Mouse (Mus musculus) liver, postnatal 0 days (tissue): ENCODE measurements at regions not wholly inside any gene's neighbourhood (a gene's known extent, or its start where the extent isn't known, plus 50 kb on each side); places are given as distances from the start of the nearest gene placed in this dataset.

Experiments
- ATAC-seq: fragments of 200-750 bp; cut with Nextera tagmentation; 2 replicates; pipeline ENCODE4 v1.8.0; 2017; ENCODE audit warnings: mild to moderate bottlenecking, moderate library complexity
- DNase-seq: peaks from one replicate; pipeline ENCODE4 v3.0.0-alpha.2; 2016
- H3K27ac ChIP-seq: fragments of 300-500 bp; sonication (generic); 2 replicates; pipeline ENCODE4 v1.5.1; 2014; ENCODE audit warnings: antibody characterized with exemption, moderate library complexity, mild to moderate bottlenecking, low read depth
- H3K27me3 ChIP-seq: fragments of 300-500 bp; sonication (generic); 2 replicates; pipeline ENCODE4 v1.6.1; 2014; ENCODE audit warnings: low read length, control low read depth, mixed read lengths; ENCODE audit not compliant: insufficient read depth
- H3K36me3 ChIP-seq: fragments of 300-500 bp; sonication (generic); replicated peaks from 2 replicates; pipeline ENCODE4 v1.6.1; 2014; ENCODE audit warnings: mild to moderate bottlenecking, control low read depth, low read length, moderate library complexity, mixed read lengths; ENCODE audit not compliant: insufficient read depth
- H3K4me1 ChIP-seq: fragments of 300-500 bp; sonication (generic); 2 replicates; pipeline ENCODE4 v1.6.1; 2014; ENCODE audit warnings: antibody characterized with exemption, mild to moderate bottlenecking, control low read depth; ENCODE audit not compliant: insufficient read depth
- H3K4me2 ChIP-seq: fragments of 300-500 bp; sonication (generic); 2 replicates; pipeline ENCODE4 v1.6.1; 2014; ENCODE audit warnings: low read depth, mild to moderate bottlenecking, low read length, moderate library complexity, mixed read lengths
- H3K4me3 ChIP-seq: fragments of 300-500 bp; sonication (generic); 2 replicates; pipeline ENCODE4 v1.5.1; 2014; ENCODE audit warnings: low read depth, low read length
- H3K9ac ChIP-seq: fragments of 300-500 bp; sonication (generic); replicated peaks from 2 replicates; pipeline ENCODE4 v1.6.1; 2014; ENCODE audit warnings: mild to moderate bottlenecking, moderate library complexity
- H3K9me3 ChIP-seq: fragments of 300-500 bp; sonication (generic); 2 replicates; pipeline ENCODE4 v1.6.1; 2016; ENCODE audit warnings: mild to moderate bottlenecking, control low read depth, low read length, mixed read lengths
- CTCF ChIP-seq: sonication (generic); IDR thresholded peaks from 2 replicates; pipeline ENCODE4 v1.5.1; 2016; ENCODE audit warnings: antibody characterized with exemption, low read depth
- EP300 ChIP-seq: IDR thresholded peaks from 2 replicates; pipeline ENCODE4 v1.6.1; 2016; ENCODE audit warnings: antibody characterized with exemption, low read depth, mild to moderate bottlenecking
- WGBS: fragments of 180-500 bp; shearing (Covaris S2); extraction: QIAGEN DNeasy Blood & Tissue Kit; methylation state at CpG from one replicate; pipeline ENCODE4 v1.1.7; 2014; ENCODE audit not compliant: insufficient replicate concordance; 5-methylcytosine and 5-hydroxymethylcytosine counted together

- no peaks in the 10 kb centered on the region for H3K36me3 ChIP-seq
- no peak overlapping the region for H3K27ac ChIP-seq
- H3K27me3 ChIP-seq, result no peaks in the 10 kb centered on the region
- H3K4me1 ChIP-seq, result no peaks in the 10 kb centered on the region
- ATAC-seq (no peak), DNase-seq (no peak)
- H3K9me3 ChIP-seq, result no peaks in the 10 kb centered on the region
- 70% methylated on average over 6 of the region's 6 CpGs for WGBS
- no peak overlapping the region for H3K4me2 ChIP-seq
- TF ChIP-seq EP300, result no peak
- no peak for TF ChIP-seq CTCF
- H3K4me3 ChIP-seq, result no peak overlapping the region
- H3K9ac ChIP-seq, result no peak overlapping the region
These were observed 161.9 kb downstream of the Tex36 start for GRCm38 (mm10) chr7:133440086-133440485.

GRCm38 (mm10) chr7:133438631-133439030 lies 163.3 kb downstream of the Tex36 start:
- WGBS, result 74% methylated on average over 6 of the region's 6 CpGs
- ATAC-seq (no peak), DNase-seq (no peak)
- no peak for TF ChIP-seq CTCF
- TF ChIP-seq EP300, result no peak
- no peaks in the 10 kb centered on the region for H3K36me3 ChIP-seq
- no peaks in the 10 kb centered on the region for H3K4me1 ChIP-seq
- H3K9ac ChIP-seq, result no peak overlapping the region
- no peak overlapping the region for H3K4me3 ChIP-seq
- no peaks in the 10 kb centered on the region for H3K27me3 ChIP-seq
- H3K4me2 ChIP-seq, result no peak overlapping the region
- H3K9me3 ChIP-seq, result no peaks in the 10 kb centered on the region
- H3K27ac ChIP-seq, result no peak overlapping the region

GRCm38 (mm10) chr7:133437866-133438265 lies 164.1 kb downstream of the Tex36 start:
- Histone ChIP-seq H3K36me3 (no peaks in the 10 kb centered on the region), H3K27ac (no peak overlapping the region), H3K27me3 (no peaks in the 10 kb centered on the region), H3K4me1 (no peaks in the 10 kb centered on the region), H3K9me3 (no peaks in the 10 kb centered on the region), H3K4me2 (no peak overlapping the region), H3K4me3 (no peak overlapping the region), H3K9ac (no peak overlapping the region)
- TF ChIP-seq CTCF, result no peak
- no peak for TF ChIP-seq EP300
- DNase-seq (no peak), ATAC-seq (no peak)
- 32% methylated on average over 7 of the region's 7 CpGs for WGBS

- Histone ChIP-seq H3K27me3 (no peaks in the 10 kb centered on the region), H3K27ac (no peak overlapping the region), H3K4me1 (no peaks in the 10 kb centered on the region), H3K9me3 (no peaks in the 10 kb centered on the region), H3K36me3 (no peaks in the 10 kb centered on the region), H3K4me3 (no peak overlapping the region), H3K4me2 (no peak overlapping the region), H3K9ac (no peak overlapping the region)
- ATAC-seq, result no peak
- DNase-seq, result no peak
- WGBS, result 74% methylated on average over 14 of the region's 14 CpGs
- TF ChIP-seq CTCF, result peak; percentile 29; the same call in 1 of the 2 replicates
- no peak for TF ChIP-seq EP300
These were observed 166.2 kb downstream of the Tex36 start for GRCm38 (mm10) chr7:133435596-133436357.

GRCm38 (mm10) chr7:133434027-133434820 lies 167.7 kb downstream of the Tex36 start:
- ATAC-seq, result no peak
- 41% methylated on average over 17 of the region's 17 CpGs for WGBS
- no peak for TF ChIP-seq EP300
- TF ChIP-seq CTCF, result no peak
- H3K36me3 ChIP-seq, result no peaks in the 10 kb centered on the region
- H3K27me3 ChIP-seq, result no peaks in the 10 kb centered on the region
- H3K4me2 ChIP-seq, result no peak overlapping the region
- DNase-seq, result no peak
- no peaks in the 10 kb centered on the region for H3K9me3 ChIP-seq
- no peak overlapping the region for H3K4me3 ChIP-seq
- no peaks in the 10 kb centered on the region for H3K4me1 ChIP-seq
- no peak overlapping the region for H3K9ac ChIP-seq
- no peak overlapping the region for H3K27ac ChIP-seq

GRCm38 (mm10) chr7:133432343-133432742 lies 169.6 kb downstream of the Tex36 start:
- Histone ChIP-seq H3K9ac (no peak overlapping the region), H3K4me2 (no peak overlapping the region), H3K9me3 (no peaks in the 10 kb centered on the region), H3K27ac (no peak overlapping the region), H3K27me3 (no peaks in the 10 kb centered on the region), H3K36me3 (no peaks in the 10 kb centered on the region), H3K4me1 (no peaks in the 10 kb centered on the region), H3K4me3 (no peak overlapping the region)
- 47% methylated on average over 1 of the region's 1 CpGs for WGBS
- no peak for DNase-seq
- ATAC-seq, result no peak
- TF ChIP-seq EP300 (no peak), CTCF (no peak)
